Mouse (Mus musculus): Measurements from ENCODE around the gene Pstk. TPM values are rescaled to one million over a fixed set of nuclear protein-coding genes. Genes with fewer than 3 reads are reported as not detected.
A peak's percentile ranks its signal among the peaks of the same experiment; 100 is the strongest.
"Not testable (repeated sequence)": the region's sequence is repeated elsewhere in the genome, so short reads cannot be mapped to it uniquely, and the experiment has no call there.

The Pstk gene
- 18.9 to 36.5 TPM (median 23.7 TPM) in 3 replicates for total RNA-seq (2017)

- peak; percentile 95 for ATAC-seq (replicated peaks; ENCODE audit: insufficient number of reproducible peaks, low FRiP score, low TSS enrichment, poor library complexity, severe bottlenecking)
These were observed at the start of gene Pstk for GRCm38 (mm10) chr7:131370648-131371469. TSS of gene Pstk (plus strand) at chr7:131371141.

- ATAC-seq (replicated peaks; ENCODE audit: insufficient number of reproducible peaks, low FRiP score, low TSS enrichment, poor library complexity, severe bottlenecking) = no peak
These were observed 48.7 kb upstream of the Pstk start, which contains the start of gene Cuzd1 for GRCm38 (mm10) chr7:131322192-131322591. TSS of gene Cuzd1 (minus strand) at chr7:131322292.

DNA sequence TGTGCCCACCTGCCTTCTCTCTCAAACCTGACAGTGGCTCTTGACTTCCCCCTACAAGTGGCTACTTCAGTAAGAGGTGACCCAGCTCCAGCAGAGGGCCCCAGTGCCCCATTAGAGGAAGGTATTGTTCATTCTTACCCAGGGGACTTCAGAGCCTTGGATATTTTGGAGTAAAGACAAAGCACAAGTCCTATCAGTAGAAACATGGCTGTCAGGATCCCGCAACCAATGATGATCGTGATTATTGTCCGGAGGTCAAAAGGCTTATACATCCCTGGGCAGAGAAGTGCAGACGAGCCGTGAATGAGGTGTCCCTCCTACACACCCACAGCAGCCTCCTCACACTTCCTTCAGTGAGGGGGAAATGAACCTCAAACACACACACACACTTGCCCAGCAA lies 43.9 kb upstream of the Pstk start:
- ATAC-seq (replicated peaks; ENCODE audit: insufficient number of reproducible peaks, low FRiP score, low TSS enrichment, poor library complexity, severe bottlenecking) = no peak

DNA sequence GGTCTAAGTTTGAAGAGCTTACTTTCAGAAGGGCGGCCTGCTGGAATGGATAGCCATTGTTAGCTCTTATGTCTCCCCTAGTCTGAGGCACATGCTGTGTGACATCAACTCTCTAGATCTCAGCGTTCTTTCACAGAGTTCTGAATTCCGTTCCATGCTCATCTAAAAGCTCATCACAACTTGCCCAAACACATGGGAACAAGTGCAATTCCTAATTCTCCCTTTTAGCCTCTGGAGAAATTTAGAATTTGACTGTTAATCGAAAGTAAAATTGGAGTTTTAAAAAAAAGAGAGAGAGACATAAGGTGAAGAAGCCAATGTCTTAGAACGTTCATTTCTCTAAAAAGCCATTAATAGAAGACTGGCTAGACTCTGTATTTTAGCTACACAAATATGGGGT lies 41.5 kb upstream of the Pstk start, which contains the start of gene Fam24b:
Fam24b (minus strand) TSS at position 101 of the 400 bp plus-strand sequence.
- ATAC-seq (replicated peaks; ENCODE audit: insufficient number of reproducible peaks, low FRiP score, low TSS enrichment, poor library complexity, severe bottlenecking) = no peak

GRCm38 (mm10) chr7:131331688-131332087 lies 39.3 kb upstream of the Pstk start:
- ATAC-seq (replicated peaks; ENCODE audit: insufficient number of reproducible peaks, low FRiP score, low TSS enrichment, poor library complexity, severe bottlenecking) = no peak

DNA sequence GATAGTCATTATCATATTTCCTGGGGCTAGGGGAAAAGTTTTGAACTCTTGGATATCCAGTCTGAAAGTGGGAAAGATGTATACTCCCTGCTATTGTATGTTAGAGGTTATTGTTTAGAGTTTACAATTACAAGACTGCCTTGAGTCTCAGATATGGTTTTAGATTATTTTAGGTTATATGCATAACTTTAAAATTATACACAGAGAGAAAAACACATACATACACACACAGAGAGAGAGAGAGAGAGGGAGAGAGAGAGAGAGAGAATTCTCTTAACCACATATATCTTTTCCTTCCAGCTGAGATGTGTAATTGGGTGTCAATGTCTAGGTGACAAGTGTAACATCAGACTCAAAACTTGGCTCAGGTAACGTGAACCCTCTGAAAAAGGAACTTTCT lies 37.4 kb upstream of the Pstk start, which contains the start of gene Fam24a:
Fam24a (plus strand) TSS at position 301 of the 400 bp plus-strand sequence.
- ATAC-seq (replicated peaks; ENCODE audit: insufficient number of reproducible peaks, low FRiP score, low TSS enrichment, poor library complexity, severe bottlenecking) = no peak

- no peak for ATAC-seq (replicated peaks; ENCODE audit: insufficient number of reproducible peaks, low FRiP score, low TSS enrichment, poor library complexity, severe bottlenecking)
These were observed 33.4 kb upstream of the Pstk start for GRCm38 (mm10) chr7:131337502-131338068.

GRCm38 (mm10) chr7:131345856-131346541 lies 24.9 kb upstream of the Pstk start:
- no peak for ATAC-seq (replicated peaks; ENCODE audit: insufficient number of reproducible peaks, low FRiP score, low TSS enrichment, poor library complexity, severe bottlenecking)

DNA sequence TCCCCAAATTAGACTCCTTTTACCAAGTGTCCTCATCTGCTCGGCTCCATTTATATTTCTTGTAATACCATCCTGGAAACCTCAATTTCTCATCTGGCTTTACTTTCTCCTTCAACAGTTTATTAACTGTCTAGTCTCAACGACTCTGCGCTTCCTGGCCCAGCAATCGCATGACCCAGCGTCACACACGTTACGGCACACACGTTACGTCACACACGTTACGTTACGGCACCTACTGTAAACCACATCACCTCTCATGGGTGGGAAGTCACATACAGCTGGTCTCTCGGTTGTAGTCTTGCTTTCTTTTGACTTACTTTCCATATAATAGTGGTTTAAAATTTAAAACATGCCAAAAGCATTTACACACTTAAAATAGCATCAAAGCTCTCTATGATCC lies 14.8 kb upstream of the Pstk start:
- no peak for ATAC-seq (replicated peaks; ENCODE audit: insufficient number of reproducible peaks, low FRiP score, low TSS enrichment, poor library complexity, severe bottlenecking)

GRCm38 (mm10) chr7:131362269-131362614 lies 8.7 kb upstream of the Pstk start:
- no peak; the same call in 1 of the 2 replicates for ATAC-seq (replicated peaks; ENCODE audit: insufficient number of reproducible peaks, low FRiP score, low TSS enrichment, poor library complexity, severe bottlenecking)

DNA sequence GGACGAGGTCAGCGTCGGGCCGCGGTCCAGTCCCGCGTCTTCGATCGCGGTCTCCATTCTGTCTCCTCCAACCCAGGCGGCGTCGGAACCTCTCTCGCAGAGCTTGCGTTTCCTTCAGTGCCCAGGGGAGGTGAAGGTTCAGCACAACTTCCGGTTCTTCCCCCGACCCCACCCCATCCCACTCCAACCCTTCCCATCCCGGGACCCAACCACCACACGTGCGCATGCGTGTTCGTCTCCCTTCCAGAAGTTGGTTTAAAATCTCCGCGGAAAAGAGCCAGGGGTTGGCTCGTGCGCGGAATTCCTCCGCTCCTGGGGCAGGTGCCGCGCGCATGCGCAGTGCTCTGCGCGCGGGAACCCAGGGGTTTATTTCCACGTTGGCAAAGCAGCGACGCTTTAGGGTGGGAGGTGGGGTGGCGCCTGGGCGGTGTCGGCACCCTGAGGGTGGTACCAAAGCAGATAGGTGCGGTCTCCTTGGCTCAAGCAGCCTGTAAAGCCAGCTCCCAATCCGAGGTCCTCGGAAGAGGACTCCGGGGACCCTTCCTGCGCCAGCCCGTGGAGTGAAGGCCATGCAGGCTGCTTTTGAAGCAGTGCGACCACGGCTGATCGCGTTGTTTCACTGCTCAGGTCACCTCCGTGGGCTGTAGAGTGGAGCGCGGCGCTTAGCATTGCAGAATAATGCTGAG lies 8.2 kb upstream of the Pstk start, which contains the start of gene 2310057M21Rik:
2310057M21Rik (minus strand) TSS at position 145 of the 686 bp plus-strand sequence.
- ATAC-seq (replicated peaks; ENCODE audit: insufficient number of reproducible peaks, low FRiP score, low TSS enrichment, poor library complexity, severe bottlenecking) = peak; percentile 92

DNA sequence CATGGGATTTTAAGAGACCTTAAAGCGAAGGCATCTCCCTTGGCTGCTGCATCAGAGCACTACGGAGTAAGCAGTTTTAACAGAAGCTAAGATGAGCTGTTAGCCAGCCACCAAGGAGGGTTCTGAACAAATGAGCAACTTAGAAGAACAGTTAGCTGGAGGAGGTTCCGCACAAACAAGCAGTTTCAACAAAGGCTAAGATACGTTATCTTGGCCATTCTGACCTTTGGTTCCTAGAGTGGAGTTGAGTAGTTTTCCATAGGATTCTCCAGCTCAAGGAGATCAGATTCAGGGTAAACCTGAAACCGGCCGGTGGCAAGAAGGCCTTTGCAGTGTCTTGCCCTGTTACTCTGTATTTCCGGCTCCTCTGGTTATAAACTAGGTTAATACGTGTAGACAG lies 6.8 kb upstream of the Pstk start:
- no peak for ATAC-seq (replicated peaks; ENCODE audit: insufficient number of reproducible peaks, low FRiP score, low TSS enrichment, poor library complexity, severe bottlenecking)

DNA sequence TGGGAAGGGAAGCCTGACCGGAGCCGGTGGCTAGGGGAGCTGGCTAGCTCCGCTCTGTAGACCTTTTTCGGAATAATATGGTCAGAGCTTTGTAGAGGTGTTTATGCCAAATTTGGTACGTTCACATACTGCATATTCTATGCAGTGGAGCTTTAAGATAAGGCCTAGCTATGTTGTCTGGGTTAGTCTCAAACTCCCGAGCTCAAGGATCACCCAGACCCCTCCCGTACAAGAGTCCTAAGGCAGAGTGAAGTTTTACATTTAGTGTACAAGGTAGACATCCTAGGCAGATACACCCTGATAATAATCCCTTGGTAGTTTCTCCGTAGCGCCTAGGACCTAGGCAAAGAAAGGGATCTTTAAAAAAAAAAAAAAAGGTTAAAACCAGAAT lies 524 bp downstream of the Pstk start:
- no peak for ATAC-seq (replicated peaks; ENCODE audit: insufficient number of reproducible peaks, low FRiP score, low TSS enrichment, poor library complexity, severe bottlenecking)

DNA sequence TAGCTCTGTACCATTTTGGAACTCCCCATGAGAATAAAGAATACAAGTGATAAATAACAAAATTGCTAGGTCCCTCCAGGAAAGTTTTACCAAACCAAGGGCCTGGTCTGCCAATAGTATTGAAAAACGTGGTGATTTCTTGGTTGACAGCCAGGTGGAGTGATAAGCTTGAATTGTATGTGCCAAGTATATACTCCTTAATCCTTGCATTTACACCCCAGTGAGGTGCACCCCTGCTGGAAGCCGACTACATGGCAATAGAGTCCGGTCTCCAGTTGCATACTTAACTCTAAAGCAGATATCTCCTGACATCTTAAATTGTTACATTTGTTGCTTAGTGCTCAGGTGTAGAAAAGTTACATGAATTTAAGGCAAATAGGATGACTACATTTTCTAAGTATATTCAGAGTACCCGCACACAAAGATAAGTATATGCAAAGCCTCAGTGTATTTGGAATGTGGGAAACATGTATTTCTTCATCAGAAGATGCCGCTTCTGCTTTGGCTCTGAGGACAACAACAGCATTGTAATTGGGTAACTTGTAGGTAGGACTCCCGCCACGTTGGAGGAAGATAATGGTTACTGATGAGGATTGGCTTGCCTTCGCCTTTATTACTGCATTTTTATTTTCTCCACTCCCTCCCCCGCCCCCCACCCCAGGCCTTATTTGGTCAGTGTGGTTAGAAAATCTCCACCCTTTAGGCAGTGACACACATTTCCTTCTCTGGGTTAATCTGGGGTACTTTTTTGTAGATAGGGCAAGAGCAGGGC lies 1.1 kb downstream of the Pstk start:
- no peak for ATAC-seq (replicated peaks; ENCODE audit: insufficient number of reproducible peaks, low FRiP score, low TSS enrichment, poor library complexity, severe bottlenecking)

DNA sequence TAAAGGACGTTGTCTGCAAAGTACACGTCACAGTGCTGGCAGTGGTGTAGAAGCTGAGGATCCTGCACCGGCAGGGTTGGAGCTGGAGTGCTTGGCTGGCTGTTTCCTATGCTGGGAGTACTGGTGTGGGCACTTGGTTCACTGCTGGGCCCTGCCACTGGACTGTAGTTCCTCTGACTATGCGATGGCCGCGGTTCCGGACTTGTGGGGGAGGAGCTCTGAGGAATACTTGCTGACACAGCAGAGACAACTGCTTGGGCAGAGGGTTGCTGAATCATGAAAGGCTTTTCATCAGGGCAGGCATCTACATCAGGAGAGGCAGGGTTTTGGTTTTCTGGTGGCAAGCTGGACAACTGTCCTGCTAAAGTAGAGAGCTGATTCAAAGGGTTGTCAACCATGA lies 20.8 kb downstream of the Pstk start:
- ATAC-seq (replicated peaks; ENCODE audit: insufficient number of reproducible peaks, low FRiP score, low TSS enrichment, poor library complexity, severe bottlenecking) = not testable (repeated sequence)

DNA sequence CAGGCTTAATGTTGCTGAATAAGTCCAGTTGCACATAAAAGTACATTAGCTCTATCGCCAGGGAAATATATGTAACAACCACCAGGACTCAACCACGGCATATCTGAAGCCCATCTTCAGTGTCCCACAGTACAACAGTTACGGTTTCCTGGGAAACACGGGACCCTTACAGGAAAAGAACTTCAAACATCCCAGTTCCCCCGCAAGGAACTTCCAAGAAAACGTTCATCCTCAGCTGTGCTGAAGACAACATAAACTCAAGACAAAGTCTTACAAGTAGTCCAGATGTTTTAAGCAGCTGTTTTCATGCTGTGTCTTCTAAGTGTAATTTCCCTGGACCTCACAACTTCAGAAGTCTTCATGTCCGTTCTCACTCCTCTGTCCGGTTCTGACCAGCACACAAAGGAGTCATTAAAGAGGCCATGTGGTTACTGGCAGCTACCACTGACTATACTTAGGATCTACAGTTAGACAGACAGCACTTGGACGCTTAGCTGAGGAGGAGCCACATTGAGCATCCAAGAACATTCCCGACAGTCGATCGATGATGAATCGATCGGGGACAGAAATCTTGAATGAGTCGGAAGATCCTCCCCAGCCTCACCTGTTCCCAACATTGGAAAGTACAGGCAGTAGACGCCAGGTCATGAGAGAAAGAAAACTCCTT lies 38.5 kb downstream of the Pstk start:
- no peak for ATAC-seq (replicated peaks; ENCODE audit: insufficient number of reproducible peaks, low FRiP score, low TSS enrichment, poor library complexity, severe bottlenecking)

DNA sequence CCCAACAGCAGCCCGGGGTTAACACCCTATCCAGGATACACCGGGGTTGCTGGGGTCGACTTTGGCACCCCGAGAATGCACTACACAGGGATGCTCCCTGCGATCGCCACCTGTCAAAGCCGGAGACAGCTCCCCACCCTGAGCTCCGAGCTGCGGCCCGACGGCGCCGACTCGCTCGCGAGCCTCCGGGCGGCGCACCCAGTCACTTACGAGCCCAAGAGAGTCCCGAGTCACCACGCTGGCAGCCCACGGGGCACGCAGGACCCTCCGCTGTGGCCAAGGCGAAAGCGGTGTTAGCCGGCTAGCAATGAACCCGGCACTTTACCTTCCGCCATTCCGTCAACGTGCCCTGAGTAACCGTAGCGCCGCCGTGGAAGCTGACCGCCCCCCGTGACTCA lies 39.0 kb downstream of the Pstk start:
- peak; percentile 25; the same call in 1 of the 2 replicates for ATAC-seq (replicated peaks; ENCODE audit: insufficient number of reproducible peaks, low FRiP score, low TSS enrichment, poor library complexity, severe bottlenecking)

Data from monocyte, adult 5-6 weeks (primary cell).